Mouse (Mus musculus) testis, adult 2 months (tissue): ENCODE measurements around the gene Nrcam.

ENCODE experiments used
- CTCF ChIP-seq: fragments of 200-500 bp; IDR thresholded peaks from 2 replicates; pipeline ENCODE4 v1.5.1; 2012; ENCODE audit warnings: low read depth, mild to moderate bottlenecking, inconsistent platforms, low read length, moderate library complexity; ENCODE audit not compliant: control insufficient read depth, insufficient read depth, insufficient replicate concordance
- POLR2A ChIP-seq: fragments of 200-500 bp; IDR thresholded peaks from 2 replicates; pipeline ENCODE4 v1.6.1; 2012; ENCODE audit warnings: low read depth, mild to moderate bottlenecking, inconsistent platforms, low read length, moderate library complexity; ENCODE audit not compliant: control insufficient read depth

DNA sequence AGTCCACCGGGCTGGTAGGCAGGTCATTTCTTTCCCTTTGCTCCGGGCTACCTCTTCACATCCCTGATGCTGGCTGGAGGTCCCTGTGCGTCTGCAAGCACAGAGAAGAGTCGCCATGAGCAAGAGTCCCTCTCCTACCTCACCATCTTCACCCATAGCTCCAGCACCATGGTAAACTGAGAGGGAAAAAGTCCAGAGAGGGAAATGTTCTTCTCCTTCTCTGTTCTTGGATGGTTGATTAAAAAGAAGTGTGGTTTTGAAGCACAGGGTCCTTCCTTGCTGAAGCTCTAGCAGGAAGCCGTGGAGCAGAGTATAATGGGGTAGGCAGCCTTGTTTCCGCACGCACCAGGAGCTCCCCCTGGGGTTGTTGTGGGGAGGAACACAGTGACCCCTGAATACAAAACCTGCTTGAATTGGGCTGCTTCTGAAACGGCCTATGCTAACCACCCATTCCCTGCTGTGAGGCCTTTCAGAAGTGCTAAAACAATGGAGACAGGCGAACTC, 1.6 kb downstream of the Nrcam start:
- no peak for TF ChIP-seq CTCF
- no peak for TF ChIP-seq POLR2A
